Mouse (Mus musculus): ENCODE data around the gene Sdcbp2.

DNA sequence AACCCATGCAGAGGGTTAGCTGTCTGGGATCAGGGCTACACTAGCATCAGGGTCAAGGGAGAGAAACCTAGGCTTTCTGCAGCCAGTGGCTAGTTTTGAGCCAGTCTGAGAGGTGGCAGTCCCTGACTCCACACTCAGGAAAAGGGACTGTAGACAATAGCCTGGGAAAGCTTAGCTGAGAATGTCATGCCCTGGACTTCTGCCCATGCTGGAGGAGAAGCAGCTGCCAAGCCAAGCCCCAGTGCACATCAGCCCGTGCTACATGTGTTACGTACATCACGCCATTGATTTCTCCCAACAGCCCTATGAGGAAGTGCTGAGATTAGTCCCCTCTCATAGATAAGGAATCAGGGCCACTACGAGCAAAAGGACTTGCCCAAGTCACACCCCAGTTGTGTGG, 29.7 kb downstream of the Sdcbp2 start:
- TF ChIP-seq CTCF (IDR thresholded peaks at IDR 0.05; ENCODE audit: insufficient read depth, low read length) (no peak), POLR2A (IDR thresholded peaks at IDR 0.05; ENCODE audit: borderline replicate concordance, extremely low read depth, low read depth, low read length) (no peak)
